Mouse (Mus musculus) bone marrow, adult 2 months (tissue): ENCODE results near the gene Ndufa13. TPM values are rescaled to one million over a fixed set of nuclear protein-coding genes. Genes with fewer than 3 reads are reported as not detected.
A peak's percentile ranks its signal among the peaks of the same experiment; 100 is the strongest.

Source experiments
- H3K27ac ChIP-seq: fragments of 200-500 bp; 2 replicates; pipeline ENCODE4 v1.5.1; 2012; ENCODE audit warnings: low read depth, mild to moderate bottlenecking, control low read depth, inconsistent platforms, low read length; ENCODE audit not compliant: control insufficient read depth, poor library complexity, insufficient read depth
- H3K4me1 ChIP-seq: fragments of 200-500 bp; 2 replicates; pipeline ENCODE4 v1.6.1; 2011; ENCODE audit warnings: low read length; ENCODE audit not compliant: control insufficient read depth, insufficient read depth
- H3K4me3 ChIP-seq: fragments of 200-500 bp; replicated peaks from 2 replicates; pipeline ENCODE3; 2011; ENCODE audit warnings: mild to moderate bottlenecking, low read depth, low read length, control low read depth; ENCODE audit not compliant: control insufficient read depth
- CTCF ChIP-seq: fragments of 200-500 bp; IDR thresholded peaks from 2 replicates; pipeline ENCODE4 v1.5.1; 2011; ENCODE audit warnings: low read length, control low read depth; ENCODE audit not compliant: control insufficient read depth, insufficient read depth
- POLR2A ChIP-seq: fragments of 200-500 bp; IDR thresholded peaks from 2 replicates; pipeline ENCODE4 v1.6.1; 2011; ENCODE audit warnings: low read depth, mild to moderate bottlenecking, control low read depth, low read length, borderline replicate concordance; ENCODE audit not compliant: control insufficient read depth
- WGBS: fragments of 180-500 bp; shearing (Covaris S2); methylation state at CpG from one replicate; pipeline ENCODE4 v1.1.7; 2018; 5-methylcytosine and 5-hydroxymethylcytosine counted together
- polyA plus RNA-seq: library from polyadenylated mRNA; stranded (reverse); fragments of >200 nt; gene quantifications from 2 replicates; pipeline ENCODE4 v1.2.4, GENCODE M21; 2011; ENCODE audit warnings: low replicate concordance; ENCODE audit not compliant: missing spikeins, insufficient read depth, insufficient read length

Ndufa13 gene
- polyA plus RNA-seq, 1 experiment, result 61.7 TPM

DNA sequence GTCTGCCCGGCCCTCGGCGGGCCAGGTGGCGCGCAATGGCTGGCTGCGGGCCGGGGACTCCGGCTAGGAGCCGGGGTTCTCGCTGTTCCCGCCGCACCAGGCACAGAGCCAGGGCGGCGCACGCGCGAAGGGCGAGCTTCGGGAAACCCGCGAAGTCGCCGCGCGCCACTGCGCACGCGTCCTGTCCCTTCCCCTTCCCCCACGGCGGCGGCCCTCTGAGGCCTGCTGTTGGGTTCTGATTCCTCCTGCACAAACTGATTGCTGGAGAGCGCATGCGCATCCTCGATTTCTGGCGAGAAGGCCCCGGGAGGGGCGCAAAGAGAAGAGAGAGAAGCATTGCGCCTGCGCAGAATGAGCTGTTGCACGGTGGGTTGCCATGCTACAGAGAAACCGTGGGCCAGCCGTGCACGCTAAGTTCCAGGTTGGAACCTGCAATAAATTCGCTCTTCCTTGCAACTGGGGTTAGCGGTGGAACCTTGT is 745 bp upstream of the Ndufa13 start:
- under 1% methylated on average over 45 of the region's 45 CpGs for WGBS
- Histone ChIP-seq H3K4me3 (peak overlapping the region; percentile 88), H3K4me1 (no peaks in the 10 kb centered on the region; the same call in 1 of the 2 replicates), H3K27ac (peak overlapping the region; percentile 94)
- TF ChIP-seq POLR2A (peak; percentile 66; the same call in 1 of the 2 replicates), CTCF (no peak)

DNA sequence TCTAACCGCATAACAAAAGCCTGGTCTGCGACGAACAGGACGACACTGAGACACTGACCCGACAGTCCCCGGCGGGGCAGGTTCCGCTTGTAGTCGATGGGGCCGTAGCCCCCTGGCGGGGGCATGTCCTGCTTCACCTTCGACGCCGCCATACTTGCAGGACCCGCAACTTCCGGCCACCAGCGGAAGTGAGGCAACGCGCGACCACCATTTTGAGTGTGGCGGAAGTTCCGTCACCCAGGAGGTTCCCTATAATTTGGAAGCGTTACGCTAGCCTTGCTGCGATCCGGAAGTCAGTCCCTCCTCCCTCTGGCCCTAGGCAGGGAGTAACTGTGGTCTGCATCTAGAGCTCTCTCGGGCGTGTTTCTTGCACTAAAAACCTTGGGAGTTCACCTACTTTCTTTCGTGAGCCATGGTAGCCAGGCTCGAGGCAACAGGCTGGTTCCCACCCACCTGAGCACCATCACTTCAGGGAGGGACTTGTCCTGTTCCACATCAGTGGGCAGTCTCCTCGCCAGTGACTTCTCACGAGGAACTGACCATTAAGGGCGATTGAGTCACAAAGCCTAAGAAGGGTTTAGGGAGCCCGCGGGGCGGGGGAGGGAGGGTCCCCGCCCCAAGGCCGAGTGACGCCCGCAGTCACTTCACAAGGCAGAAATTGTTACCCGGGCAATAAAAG is 735 bp downstream of the Ndufa13 start:
- peak; percentile 42; the same call in 1 of the 2 replicates for TF ChIP-seq CTCF
- peak; percentile 93 for TF ChIP-seq POLR2A
- under 1% methylated on average over 41 of the region's 41 CpGs for WGBS
- Histone ChIP-seq H3K27ac (peak overlapping the region; percentile 94), H3K4me1 (no peaks in the 10 kb centered on the region; the same call in 1 of the 2 replicates), H3K4me3 (peak overlapping the region; percentile 88)

DNA sequence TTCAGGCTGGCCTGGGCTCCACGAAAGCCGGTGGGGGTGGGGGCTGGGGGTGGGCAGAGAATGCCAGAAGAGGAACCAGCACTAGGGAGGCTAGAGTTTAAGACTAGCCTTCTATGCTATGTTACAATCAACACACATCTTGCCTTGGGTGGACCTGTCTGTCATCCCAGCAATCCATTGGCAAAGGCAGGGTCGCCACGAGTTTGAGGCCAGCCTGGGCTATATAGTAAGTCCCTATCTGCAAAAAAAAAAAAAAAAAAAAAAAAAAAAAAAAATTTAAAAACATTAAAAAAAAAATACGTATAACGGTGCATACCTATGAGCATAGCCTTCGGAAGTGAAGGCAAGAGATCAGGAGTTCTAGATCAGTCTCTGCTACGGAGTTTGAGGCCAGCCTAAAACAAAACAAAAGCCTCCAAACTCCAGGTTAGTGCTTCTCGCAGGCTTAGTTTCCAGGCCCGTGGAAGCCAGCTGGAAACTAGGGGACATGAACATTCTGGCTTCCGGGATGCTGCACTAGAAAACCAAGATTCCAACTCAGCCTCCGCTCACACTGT is 1.4 kb downstream of the Ndufa13 start:
- TF ChIP-seq POLR2A (no peak), CTCF (no peak)
- Histone ChIP-seq H3K4me1 (no peaks in the 10 kb centered on the region; the same call in 1 of the 2 replicates), H3K27ac (peak overlapping the region; percentile 94), H3K4me3 (peak overlapping the region; percentile 88)
- WGBS, result 7% methylated on average over 12 of the region's 12 CpGs

DNA sequence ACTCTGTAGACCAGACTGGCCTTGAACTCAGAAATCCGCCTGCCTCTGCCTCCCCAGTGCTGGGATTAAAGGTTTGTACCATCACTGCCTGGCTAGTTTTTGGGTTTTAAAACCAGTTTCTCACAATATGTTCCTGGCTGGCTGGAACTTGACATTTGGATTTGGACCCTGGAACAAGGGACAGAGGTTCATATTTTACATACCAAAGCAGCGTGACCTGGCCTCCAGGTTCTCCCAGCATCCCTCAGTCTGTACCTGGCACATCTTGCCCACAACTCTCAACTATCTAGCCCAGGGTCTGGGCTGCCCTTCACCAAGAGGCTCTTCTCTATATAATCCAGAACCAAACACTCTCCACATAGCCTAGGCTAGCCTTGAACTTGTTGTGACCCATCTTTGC is 2.5 kb downstream of the Ndufa13 start:
- TF ChIP-seq CTCF (no peak), POLR2A (no peak)
- Histone ChIP-seq H3K4me1 (no peaks in the 10 kb centered on the region; the same call in 1 of the 2 replicates), H3K4me3 (no peak overlapping the region), H3K27ac (no peak overlapping the region)
- WGBS, result 84% methylated on average over 2 of the region's 2 CpGs

DNA sequence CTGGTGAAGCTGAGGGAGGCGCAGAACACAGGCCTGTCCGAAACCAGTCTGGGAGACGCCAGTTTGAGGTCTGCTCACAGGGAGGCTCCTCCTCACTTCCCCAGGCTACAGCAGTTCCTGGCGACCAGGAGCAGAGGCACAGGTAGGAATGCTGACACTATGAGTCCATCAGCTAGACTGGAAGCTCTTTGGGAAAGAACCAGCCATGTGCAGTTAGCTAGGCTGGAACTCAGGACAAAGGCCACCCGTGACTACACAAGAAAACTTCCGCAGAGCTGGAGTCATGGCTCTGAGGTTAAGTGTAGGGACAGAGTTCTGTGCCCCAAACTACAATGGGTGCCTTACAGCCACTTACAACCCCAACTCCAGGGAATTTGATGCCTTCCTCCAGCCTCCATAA is 4.5 kb downstream of the Ndufa13 start:
- Histone ChIP-seq H3K4me3 (no peak overlapping the region), H3K27ac (no peak overlapping the region), H3K4me1 (no peaks in the 10 kb centered on the region; the same call in 1 of the 2 replicates)
- 82% methylated on average over 6 of the region's 6 CpGs for whole genome bisulfite sequencing
- no peak for TF ChIP-seq POLR2A
- TF ChIP-seq CTCF, result no peak

DNA sequence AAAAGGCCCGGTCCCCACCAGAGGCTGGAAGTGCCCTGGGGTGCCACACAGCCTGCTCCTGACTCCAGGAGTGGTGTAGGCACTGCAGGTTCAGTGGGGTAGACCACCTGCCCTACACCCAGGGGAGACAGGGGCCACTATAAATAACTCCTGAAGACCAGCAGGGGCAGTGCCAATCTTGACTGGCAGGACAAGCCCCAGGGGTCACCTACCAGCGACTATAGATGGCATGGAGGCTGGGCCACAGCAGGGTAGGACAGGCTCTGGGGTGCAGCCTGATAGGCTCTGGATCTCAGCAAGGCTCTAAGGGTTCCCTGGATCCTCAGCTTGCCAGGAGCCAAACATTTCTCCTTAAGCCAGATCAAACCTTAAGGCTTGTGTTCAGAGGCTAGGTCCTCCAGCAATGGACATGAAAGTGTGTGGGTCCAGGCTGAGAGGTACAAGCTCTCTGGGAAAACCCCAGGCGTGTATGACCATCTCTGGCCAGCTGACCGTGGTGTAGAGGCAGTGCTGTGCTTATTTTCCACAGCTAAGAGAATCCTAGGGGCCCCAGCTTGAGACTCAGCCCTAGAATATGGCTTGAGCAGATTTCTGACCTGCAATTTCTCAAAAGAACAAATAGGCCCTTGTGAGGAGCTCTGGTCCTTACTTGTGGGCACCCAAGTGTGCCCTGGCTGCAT is 6.4 kb downstream of the Ndufa13 start:
- H3K4me3 ChIP-seq, result no peak overlapping the region
- no peak for TF ChIP-seq CTCF
- TF ChIP-seq POLR2A, result no peak
- H3K4me1 ChIP-seq, result no peaks in the 10 kb centered on the region; the same call in 1 of the 2 replicates
- 83% methylated on average over 4 of the region's 4 CpGs for WGBS
- no peak overlapping the region for H3K27ac ChIP-seq

DNA sequence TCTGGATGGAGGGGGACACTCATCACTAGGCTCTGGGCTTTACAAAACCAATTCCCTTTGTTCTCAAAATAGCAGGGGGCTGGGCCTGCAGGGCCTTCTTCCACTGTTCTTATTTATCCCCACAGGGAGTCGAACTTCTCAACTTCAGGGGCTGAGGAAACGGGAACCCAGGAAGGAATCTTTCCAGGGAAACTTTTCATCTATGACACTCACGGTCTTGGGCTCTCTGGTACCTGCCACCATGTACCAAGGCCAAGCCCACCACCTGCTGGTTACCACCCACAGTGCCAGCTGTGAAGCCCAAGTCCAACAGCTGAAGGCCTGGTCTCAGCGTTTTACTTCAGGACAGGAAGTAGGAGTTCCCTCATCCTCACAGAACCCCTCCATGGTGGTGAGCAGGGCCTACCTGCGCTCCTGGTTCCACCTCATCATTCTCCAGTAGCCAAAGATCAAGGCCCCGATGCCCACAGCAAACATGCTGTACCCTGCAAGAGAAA is 7.5 kb downstream of the Ndufa13 start:
- Histone ChIP-seq H3K4me3 (no peak overlapping the region), H3K27ac (no peak overlapping the region), H3K4me1 (no peaks in the 10 kb centered on the region)
- TF ChIP-seq POLR2A (no peak), CTCF (no peak)
- 82% methylated on average over 6 of the region's 6 CpGs for WGBS

DNA sequence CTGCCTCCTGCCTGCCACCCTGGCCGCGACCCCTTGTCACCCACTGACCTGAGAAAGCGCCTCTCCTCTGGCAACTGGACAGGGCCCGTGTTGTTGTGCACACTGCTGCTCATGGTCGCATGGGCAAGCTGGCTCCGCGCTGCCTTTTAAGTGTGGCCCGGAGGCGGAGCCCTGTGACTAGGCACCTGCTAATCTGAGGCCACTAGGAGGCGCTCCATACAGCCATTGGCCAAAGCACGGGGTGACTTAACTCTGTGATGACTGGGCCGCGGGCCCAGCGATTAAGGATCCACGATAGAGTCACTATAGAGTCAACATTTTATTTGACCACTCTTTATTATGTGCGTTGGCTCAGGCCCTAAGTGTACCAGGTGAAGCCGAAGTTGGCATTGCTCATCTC is 8.5 kb downstream of the Ndufa13 start:
- no peaks in the 10 kb centered on the region for H3K4me1 ChIP-seq

More for the DNA sequence above, 8.5 kb downstream of the Ndufa13 start:
- H3K27ac ChIP-seq, result no peak overlapping the region
- no peak for TF ChIP-seq POLR2A
- TF ChIP-seq CTCF, result peak; percentile 22; the same call in 1 of the 2 replicates
- no peak overlapping the region for H3K4me3 ChIP-seq
- 84% methylated on average over 17 of the region's 17 CpGs for WGBS
